Mouse (Mus musculus): ENCODE measurements around the gene Kcna10.

DNA sequence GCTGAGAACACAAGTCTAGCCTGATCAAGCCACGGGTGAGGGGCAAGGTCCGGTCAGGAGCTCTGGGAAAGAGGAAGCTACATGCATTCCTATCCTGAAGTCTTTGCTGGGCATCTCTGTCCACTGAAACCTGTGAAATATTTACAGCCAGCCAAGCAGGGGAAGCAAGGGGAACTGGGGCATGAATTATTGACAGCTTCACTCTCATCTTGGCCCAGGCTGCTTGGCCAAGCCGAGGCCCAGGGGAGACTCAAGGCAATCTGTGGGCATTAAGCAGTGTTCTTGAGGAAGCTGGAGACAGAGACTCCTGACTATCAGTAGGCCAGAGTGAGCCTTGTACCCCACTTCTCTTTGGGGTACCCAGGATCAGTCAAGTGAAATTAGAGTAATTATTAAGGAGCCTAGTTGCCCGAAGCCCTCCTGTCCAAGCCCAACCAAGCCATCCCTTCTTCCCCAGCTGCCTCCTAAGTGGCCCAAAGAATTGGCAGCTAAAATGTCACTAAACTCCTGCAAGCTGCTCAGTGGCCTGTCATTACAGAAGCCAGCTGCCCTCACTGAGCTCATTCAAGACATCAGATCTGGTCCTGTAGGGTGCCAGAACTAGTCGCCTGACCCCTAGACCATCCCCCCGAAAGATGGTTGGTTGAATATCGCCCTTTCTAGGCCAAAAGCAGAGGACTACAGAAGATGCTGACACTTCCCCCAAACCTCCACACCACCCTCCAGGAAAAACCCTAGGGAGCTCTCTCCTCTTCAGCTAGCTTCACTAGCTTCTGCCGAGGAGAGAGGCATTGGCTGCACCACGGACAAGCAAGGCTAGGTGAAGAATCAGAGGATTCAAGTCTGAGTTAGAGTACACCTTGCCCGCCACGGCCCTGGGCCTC lies 28.8 kb upstream of the Kcna10 start:
- no peak for TF ChIP-seq CTCF (IDR thresholded peaks at IDR 0.05; ENCODE audit: low read depth)
- TF ChIP-seq EP300 (IDR thresholded peaks at IDR 0.05; ENCODE audit: low read depth), result no peak
